In genomic region chr8:89562597-89562996, GRCm38 (mm10) we compare ENCODE assay signal across 24 mouse cellular contexts.
"Had no signal": no experiment of that assay in that cellular context is flagged by ENCODE, and none has a peak within 500 bp of the region (broad histone marks: within the 10 kb centered on the region; RNA-seq: fewer than 3 reads in every experiment).

No protein-coding gene starts in this region.

- DNase-seq: gastrocnemius, postnatal 14 days; gastrocnemius, postnatal 36 days; heart, adult 2 months; heart, postnatal 14 days; heart, postnatal 36 days; kidney, adult 8-10 months; kidney, postnatal 14 days; kidney, postnatal 36 days; liver; liver, embryonic 13.5 days; liver, postnatal 0 days had no signal

- H3K4me2 ChIP-seq: heart, embryonic 11.5 days; heart, embryonic 13.5 days; heart, embryonic 15.5 days; hindbrain, embryonic 13.5 days; hindbrain, embryonic 15.5 days; limb, embryonic 12.5 days; liver, embryonic 11.5 days; liver, embryonic 13.5 days; liver, embryonic 15.5 days had no signal

- H3K27me3 ChIP-seq: liver, embryonic 13.5 days; liver, embryonic 15.5 days had no signal

- H3K36me3 ChIP-seq: heart, embryonic 13.5 days; heart, embryonic 15.5 days; hindbrain, embryonic 13.5 days; hindbrain, embryonic 15.5 days; limb, embryonic 10.5 days; limb, embryonic 12.5 days; liver, embryonic 13.5 days; liver, embryonic 15.5 days had no signal

- H3K27ac ChIP-seq: heart, adult 2 months; heart, embryonic 13.5 days; heart, embryonic 15.5 days; hindbrain, embryonic 13.5 days; hindbrain, embryonic 15.5 days; hindbrain, postnatal 0 days; layer of hippocampus, adult 2 months; left cerebral cortex, adult 2 months; limb, embryonic 10.5 days; limb, embryonic 12.5 days; liver, embryonic 13.5 days; liver, embryonic 15.5 days had no signal

- H3K4me3 ChIP-seq: heart, adult 2 months; heart, embryonic 13.5 days; heart, embryonic 15.5 days; hindbrain, embryonic 13.5 days; hindbrain, embryonic 15.5 days; layer of hippocampus, adult 2 months; left cerebral cortex, adult 2 months; limb, embryonic 10.5 days; limb, embryonic 12.5 days; liver, embryonic 13.5 days; liver, embryonic 15.5 days had no signal

- H3K9ac ChIP-seq: heart, embryonic 13.5 days; heart, embryonic 15.5 days; hindbrain, embryonic 13.5 days; hindbrain, embryonic 15.5 days; limb, embryonic 12.5 days; liver, embryonic 13.5 days; liver, embryonic 15.5 days; liver, postnatal 0 days had no signal

- H3K9me3 ChIP-seq: heart, embryonic 13.5 days; heart, embryonic 15.5 days; hindbrain, embryonic 13.5 days; hindbrain, embryonic 15.5 days; limb, embryonic 10.5 days; limb, embryonic 12.5 days; liver, embryonic 13.5 days; liver, embryonic 15.5 days had no signal

- H3K4me1 ChIP-seq: heart, embryonic 15.5 days; hindbrain, embryonic 15.5 days; liver, embryonic 13.5 days; liver, embryonic 15.5 days had no signal

- ATAC-seq: hindbrain, postnatal 0 days; intestine, postnatal 0 days; liver, postnatal 0 days had no signal
